Mouse (Mus musculus): ENCODE measurements around the gene AI467606. TPM values are rescaled to one million over a fixed set of nuclear protein-coding genes. Genes with fewer than 3 reads are reported as not detected.

AI467606 gene
- polyA plus RNA-seq, 1 experiment = 1.6 TPM

DNA sequence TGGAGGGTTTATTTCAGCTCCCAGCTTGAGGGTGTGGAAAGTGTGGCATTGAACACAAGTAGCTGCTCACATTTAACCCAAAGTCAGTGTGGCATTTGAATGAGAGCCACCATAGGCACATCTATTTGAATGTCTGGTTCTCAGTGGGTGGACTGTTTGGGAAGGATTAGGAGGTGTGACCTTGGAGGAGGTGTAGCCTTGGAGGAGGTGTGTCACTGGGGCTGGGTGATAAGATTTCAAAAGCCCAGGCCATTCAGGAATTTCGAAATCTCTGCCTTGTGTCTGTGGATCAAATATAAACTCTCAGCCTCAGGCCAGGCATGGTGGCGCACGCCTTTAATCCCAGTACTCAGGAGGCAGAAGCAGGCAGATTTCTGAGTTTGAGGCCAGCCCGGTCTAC lies 7.8 kb downstream of the AI467606 start:
- Histone ChIP-seq H3K27ac (ENCODE audit: insufficient read depth, low read length) (no peak overlapping the region), H3K36me3 (ENCODE audit: control insufficient read depth, insufficient read depth, low read length, poor library complexity, severe bottlenecking) (no peaks in the 10 kb centered on the region), H3K4me1 (ENCODE audit: control insufficient read depth, insufficient read depth, low read length) (no peaks in the 10 kb centered on the region), H3K4me3 (ENCODE audit: low read depth, low read length) (no peak overlapping the region), H3K27me3 (ENCODE audit: control insufficient read depth, insufficient read depth, low read length, poor library complexity, severe bottlenecking) (no peaks in the 10 kb centered on the region), H3K9me3 (replicated peaks; ENCODE audit: control insufficient read depth, insufficient read depth, low read length, poor library complexity, severe bottlenecking) (no peaks in the 10 kb centered on the region), H3K9ac (ENCODE audit: low read depth, poor library complexity, severe bottlenecking) (no peak overlapping the region)
- no peak for TF ChIP-seq CTCF (IDR thresholded peaks at IDR 0.05; ENCODE audit: low read depth, low read length)
- no peak for TF ChIP-seq EP300 (IDR thresholded peaks at IDR 0.05; ENCODE audit: insufficient read depth, low read depth, low read length)
- TF ChIP-seq POLR2A (IDR thresholded peaks at IDR 0.05; ENCODE audit: insufficient read depth, low read length) = no peak

DNA sequence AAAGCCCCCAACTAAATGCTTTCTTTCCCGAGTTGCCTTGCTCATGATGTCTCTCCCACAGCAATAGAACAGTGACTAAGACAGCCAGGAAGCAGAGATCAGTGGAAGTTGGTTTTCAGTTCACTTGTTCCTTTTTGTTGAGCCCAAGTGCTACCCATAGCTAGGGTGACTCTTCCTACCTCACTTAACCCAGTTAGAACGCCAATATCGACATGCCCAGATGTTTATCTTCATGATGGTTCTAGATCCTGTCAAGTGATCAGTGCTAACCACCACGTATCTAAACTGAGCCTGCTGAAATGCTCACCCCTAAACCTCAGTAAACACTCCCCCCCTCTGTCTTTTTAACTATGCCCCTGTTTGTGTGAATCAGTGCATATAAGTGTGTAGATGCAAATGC lies 8.4 kb downstream of the AI467606 start:
- Histone ChIP-seq H3K9ac (ENCODE audit: low read depth, poor library complexity, severe bottlenecking) (no peak overlapping the region), H3K4me1 (ENCODE audit: control insufficient read depth, insufficient read depth, low read length) (no peaks in the 10 kb centered on the region), H3K36me3 (ENCODE audit: control insufficient read depth, insufficient read depth, low read length, poor library complexity, severe bottlenecking) (no peaks in the 10 kb centered on the region), H3K27me3 (ENCODE audit: control insufficient read depth, insufficient read depth, low read length, poor library complexity, severe bottlenecking) (no peaks in the 10 kb centered on the region), H3K27ac (ENCODE audit: insufficient read depth, low read length) (no peak overlapping the region), H3K4me3 (ENCODE audit: low read depth, low read length) (no peak overlapping the region), H3K9me3 (replicated peaks; ENCODE audit: control insufficient read depth, insufficient read depth, low read length, poor library complexity, severe bottlenecking) (no peaks in the 10 kb centered on the region)
- no peak for TF ChIP-seq CTCF (IDR thresholded peaks at IDR 0.05; ENCODE audit: low read depth, low read length)
- no peak for TF ChIP-seq EP300 (IDR thresholded peaks at IDR 0.05; ENCODE audit: insufficient read depth, low read depth, low read length)
- no peak for TF ChIP-seq POLR2A (IDR thresholded peaks at IDR 0.05; ENCODE audit: insufficient read depth, low read length)

DNA sequence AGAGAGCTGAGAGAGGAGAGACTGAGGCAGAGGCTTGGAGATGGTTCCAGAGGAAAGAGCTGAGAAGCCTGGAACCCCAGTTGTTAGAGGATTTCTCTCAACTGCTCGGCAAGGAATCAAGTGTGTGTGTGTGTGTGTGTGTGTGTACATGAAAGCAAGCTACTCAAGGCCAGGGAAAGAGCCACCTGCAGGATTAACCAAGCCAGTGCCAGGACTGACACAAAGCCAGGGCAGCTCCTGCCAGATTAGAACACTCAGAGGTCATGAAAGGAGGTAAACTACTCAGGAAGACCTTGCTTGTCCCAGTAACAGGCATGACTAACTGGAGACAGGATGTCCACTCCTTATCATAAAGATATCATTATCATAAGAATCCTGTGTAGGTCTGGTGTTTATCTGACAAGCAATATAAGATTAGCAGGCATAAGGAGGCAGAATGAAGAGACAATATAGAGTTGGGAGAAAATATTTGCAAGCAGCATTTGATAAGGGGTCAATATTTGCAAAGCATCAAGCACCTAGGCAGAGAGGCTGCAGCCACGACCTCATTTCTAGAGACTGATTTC lies 10.4 kb downstream of the AI467606 start:
- Histone ChIP-seq H3K4me1 (ENCODE audit: control insufficient read depth, insufficient read depth, low read length) (peaks cover 3% of the 10 kb centered on the region), H3K9me3 (replicated peaks; ENCODE audit: control insufficient read depth, insufficient read depth, low read length, poor library complexity, severe bottlenecking) (no peaks in the 10 kb centered on the region), H3K9ac (ENCODE audit: low read depth, poor library complexity, severe bottlenecking) (no peak overlapping the region), H3K27ac (ENCODE audit: insufficient read depth, low read length) (no peak overlapping the region), H3K36me3 (ENCODE audit: control insufficient read depth, insufficient read depth, low read length, poor library complexity, severe bottlenecking) (no peaks in the 10 kb centered on the region), H3K27me3 (ENCODE audit: control insufficient read depth, insufficient read depth, low read length, poor library complexity, severe bottlenecking) (no peaks in the 10 kb centered on the region), H3K4me3 (ENCODE audit: low read depth, low read length) (no peak overlapping the region)
- TF ChIP-seq POLR2A (IDR thresholded peaks at IDR 0.05; ENCODE audit: insufficient read depth, low read length) = no peak
- TF ChIP-seq CTCF (IDR thresholded peaks at IDR 0.05; ENCODE audit: low read depth, low read length) = no peak
- TF ChIP-seq EP300 (IDR thresholded peaks at IDR 0.05; ENCODE audit: insufficient read depth, low read depth, low read length) = no peak

DNA sequence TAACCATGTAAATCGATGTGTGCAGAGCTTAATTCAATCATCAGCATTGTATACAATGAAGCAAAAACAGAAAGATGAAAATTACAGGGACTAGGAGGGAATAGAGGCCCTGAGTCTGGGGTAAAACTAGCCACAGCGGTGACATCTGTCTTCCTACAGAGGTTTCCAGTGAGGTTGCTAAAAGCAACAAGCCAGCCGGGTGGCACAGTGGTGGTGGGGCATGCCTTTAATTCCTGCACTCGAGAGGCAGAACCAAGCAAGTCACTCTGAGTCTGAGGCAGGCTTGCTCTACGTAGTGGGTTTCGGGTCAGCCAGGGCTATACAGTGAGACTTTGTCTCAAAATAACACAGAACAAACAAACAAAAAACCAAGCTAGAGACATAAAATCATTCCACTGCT lies 11.0 kb downstream of the AI467606 start:
- no peak for TF ChIP-seq EP300 (IDR thresholded peaks at IDR 0.05; ENCODE audit: insufficient read depth, low read depth, low read length)
- no peak for TF ChIP-seq POLR2A (IDR thresholded peaks at IDR 0.05; ENCODE audit: insufficient read depth, low read length)
- TF ChIP-seq CTCF (IDR thresholded peaks at IDR 0.05; ENCODE audit: low read depth, low read length) = no peak
- no peaks in the 10 kb centered on the region for H3K36me3 ChIP-seq (ENCODE audit: control insufficient read depth, insufficient read depth, low read length, poor library complexity, severe bottlenecking)
- H3K9ac ChIP-seq (ENCODE audit: low read depth, poor library complexity, severe bottlenecking) = no peak overlapping the region
- no peaks in the 10 kb centered on the region for H3K27me3 ChIP-seq (ENCODE audit: control insufficient read depth, insufficient read depth, low read length, poor library complexity, severe bottlenecking)
- H3K27ac ChIP-seq (ENCODE audit: insufficient read depth, low read length) = no peak overlapping the region
- peaks cover 5% of the 10 kb centered on the region for H3K4me1 ChIP-seq (ENCODE audit: control insufficient read depth, insufficient read depth, low read length)
- H3K9me3 ChIP-seq (replicated peaks; ENCODE audit: control insufficient read depth, insufficient read depth, low read length, poor library complexity, severe bottlenecking) = no peaks in the 10 kb centered on the region
- no peak overlapping the region for H3K4me3 ChIP-seq (ENCODE audit: low read depth, low read length)

DNA sequence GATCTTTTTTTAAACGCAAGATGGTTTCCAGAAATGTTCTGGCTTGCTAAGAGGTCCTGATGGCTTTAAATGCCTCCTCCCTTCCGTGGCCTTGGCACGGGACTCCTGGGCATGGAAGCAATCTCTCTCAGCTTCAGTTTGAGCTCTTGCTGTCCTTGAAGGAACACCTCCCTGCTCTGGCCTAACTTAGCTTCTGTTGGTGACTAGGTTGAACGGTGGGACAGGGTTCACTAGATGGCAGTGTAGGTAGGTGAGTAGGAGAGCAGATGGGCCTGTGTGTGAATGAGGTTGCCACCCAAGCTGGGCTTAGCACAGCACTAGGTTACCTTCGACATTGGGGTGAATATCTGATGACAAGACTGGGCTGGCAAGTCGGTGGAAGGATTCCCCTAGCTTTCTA lies 12.8 kb downstream of the AI467606 start:
- H3K9ac ChIP-seq (ENCODE audit: low read depth, poor library complexity, severe bottlenecking) = no peak overlapping the region
- TF ChIP-seq EP300 (IDR thresholded peaks at IDR 0.05; ENCODE audit: insufficient read depth, low read depth, low read length) (no peak), CTCF (IDR thresholded peaks at IDR 0.05; ENCODE audit: low read depth, low read length) (peak; percentile 48), POLR2A (IDR thresholded peaks at IDR 0.05; ENCODE audit: insufficient read depth, low read length) (no peak)
- peak overlapping the region; percentile 52 for H3K27ac ChIP-seq (ENCODE audit: insufficient read depth, low read length)
- no peaks in the 10 kb centered on the region for H3K9me3 ChIP-seq (replicated peaks; ENCODE audit: control insufficient read depth, insufficient read depth, low read length, poor library complexity, severe bottlenecking)
- peaks cover 5% of the 10 kb centered on the region for H3K4me1 ChIP-seq (ENCODE audit: control insufficient read depth, insufficient read depth, low read length)
- no peak overlapping the region for H3K4me3 ChIP-seq (ENCODE audit: low read depth, low read length)
- no peaks in the 10 kb centered on the region for H3K36me3 ChIP-seq (ENCODE audit: control insufficient read depth, insufficient read depth, low read length, poor library complexity, severe bottlenecking)
- no peaks in the 10 kb centered on the region for H3K27me3 ChIP-seq (ENCODE audit: control insufficient read depth, insufficient read depth, low read length, poor library complexity, severe bottlenecking)

DNA sequence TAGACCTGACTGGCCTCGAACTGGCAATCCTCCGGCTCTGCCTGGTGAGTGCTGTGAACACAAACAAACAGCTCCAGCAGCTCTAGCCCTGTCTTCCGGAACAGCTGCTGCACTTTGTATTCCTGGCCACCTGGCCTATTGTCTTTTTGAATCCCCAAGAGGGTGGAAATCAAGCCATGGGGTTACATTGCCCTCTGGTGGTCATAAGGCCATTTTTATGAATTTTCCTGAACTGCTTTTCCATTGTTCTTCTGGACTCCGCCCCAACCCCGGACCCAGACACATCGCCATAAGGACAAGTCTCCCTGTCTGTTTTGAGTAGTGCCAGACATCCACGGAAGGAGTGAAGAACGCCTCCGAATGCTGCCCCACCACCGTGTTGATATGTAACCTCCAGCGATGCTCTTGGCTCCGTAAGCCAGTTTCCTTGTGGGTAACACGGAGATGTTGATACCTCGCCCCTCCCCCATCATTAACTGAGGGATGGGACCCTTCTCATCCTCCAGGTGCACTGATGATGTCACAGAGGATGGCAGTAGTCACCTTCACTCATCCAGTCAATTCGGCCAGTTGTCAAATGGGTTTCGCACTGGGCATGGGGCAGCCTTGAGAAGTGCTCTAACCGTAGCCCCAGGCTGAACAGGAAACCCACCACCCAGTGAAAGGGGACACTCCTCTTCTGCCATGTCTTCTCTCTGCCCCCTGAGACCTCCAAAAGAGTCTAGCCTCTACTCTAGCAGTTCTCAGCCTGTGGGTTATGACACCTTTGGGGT lies 13.6 kb downstream of the AI467606 start:
- no peaks in the 10 kb centered on the region for H3K9me3 ChIP-seq (replicated peaks; ENCODE audit: control insufficient read depth, insufficient read depth, low read length, poor library complexity, severe bottlenecking)
- H3K27me3 ChIP-seq (ENCODE audit: control insufficient read depth, insufficient read depth, low read length, poor library complexity, severe bottlenecking) = no peaks in the 10 kb centered on the region
- H3K4me3 ChIP-seq (ENCODE audit: low read depth, low read length) = peak overlapping the region; percentile 67
- TF ChIP-seq POLR2A (IDR thresholded peaks at IDR 0.05; ENCODE audit: insufficient read depth, low read length) = no peak
- TF ChIP-seq CTCF (IDR thresholded peaks at IDR 0.05; ENCODE audit: low read depth, low read length) = peak; percentile 42
- peak; percentile 82 for TF ChIP-seq EP300 (IDR thresholded peaks at IDR 0.05; ENCODE audit: insufficient read depth, low read depth, low read length)
- 0 out of 2 replicates have a peak overlapping the region, but pooled peaks have one; percentile 11 for H3K9ac ChIP-seq (ENCODE audit: low read depth, poor library complexity, severe bottlenecking)
- H3K36me3 ChIP-seq (ENCODE audit: control insufficient read depth, insufficient read depth, low read length, poor library complexity, severe bottlenecking) = no peaks in the 10 kb centered on the region
- H3K4me1 ChIP-seq (ENCODE audit: control insufficient read depth, insufficient read depth, low read length) = peaks cover 5% of the 10 kb centered on the region
- peak overlapping the region; percentile 52 for H3K27ac ChIP-seq (ENCODE audit: insufficient read depth, low read length)

Data from ES-Bruce4 (cell line).